ENCODE assay signal across 24 mouse cellular contexts in the genomic region with DNA sequence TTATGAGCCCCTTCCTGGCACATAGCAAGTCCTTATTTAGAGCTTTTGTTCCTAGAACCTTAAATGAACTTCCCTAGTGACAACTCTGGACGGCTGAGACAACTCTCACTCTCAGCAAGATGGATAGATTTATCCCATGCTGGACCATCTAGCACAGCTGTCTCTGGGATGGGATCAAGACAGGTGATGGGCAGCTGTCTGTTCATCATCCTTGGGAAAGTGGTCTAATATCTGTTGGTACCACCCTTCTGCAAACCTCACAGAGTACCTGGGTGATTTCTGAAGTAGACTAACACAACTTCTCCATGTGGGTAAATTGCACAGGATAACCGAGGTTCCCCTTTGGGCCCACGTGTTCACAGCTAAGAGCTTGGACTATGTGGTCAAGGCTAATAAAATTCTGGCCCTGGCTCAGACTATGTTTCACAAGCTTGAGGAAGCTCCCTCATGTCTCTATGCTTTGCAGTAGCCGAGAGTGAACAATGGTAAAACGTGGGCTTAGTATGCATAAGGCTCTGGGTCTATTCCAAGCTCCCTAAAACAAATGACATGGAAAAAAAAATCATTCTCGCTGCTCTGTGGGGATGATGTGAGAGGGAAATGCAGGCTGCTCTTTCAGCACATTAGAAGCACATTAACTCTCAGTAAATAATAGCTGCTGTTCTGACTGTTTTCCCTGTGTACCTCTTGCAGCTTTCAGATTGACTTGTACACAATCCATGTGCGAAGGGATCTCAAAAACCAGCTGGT.
DNase-seq lines count a peak whose midpoint lies in the region; ATAC-seq and TF ChIP-seq lines count a peak whose summit lies in the region.
"Had no signal": no experiment of that assay in that cellular context is flagged by ENCODE, and none has a peak within 500 bp of the region (broad histone marks: within the 10 kb centered on the region; RNA-seq: fewer than 3 reads in every experiment).

No protein-coding gene starts in this region.

- no peaks in the 10 kb centered on the region for H3K27me3 ChIP-seq in hindbrain, embryonic 14.5 days (ENCODE audit: control insufficient read depth, insufficient read depth, low read length)
- H3K27me3 ChIP-seq in hindbrain, postnatal 0 days (ENCODE audit: insufficient read depth, low read length): no peaks in the 10 kb centered on the region
- H3K27me3 ChIP-seq in midbrain, postnatal 0 days (ENCODE audit: insufficient read depth, low read length): no peaks in the 10 kb centered on the region
- no peaks in the 10 kb centered on the region for H3K27me3 ChIP-seq in midbrain, embryonic 10.5 days (ENCODE audit: low read depth, poor library complexity, severe bottlenecking)
- H3K27me3 ChIP-seq in Patski: no peaks in the 10 kb centered on the region
- H3K27me3 ChIP-seq: heart, embryonic 12.5 days; hindbrain, embryonic 12.5 days; midbrain, embryonic 15.5 days had no signal

- 60% methylated on average over 7 of the region's 7 CpGs for WGBS in hindbrain, embryonic 14.5 days
- WGBS in hindbrain, postnatal 0 days: 47% methylated on average over 7 of the region's 7 CpGs
- 62% methylated on average over 7 of the region's 7 CpGs for WGBS in midbrain, postnatal 0 days
- WGBS in midbrain, embryonic 10.5 days: 81% methylated on average over 7 of the region's 7 CpGs

- no peak overlapping the region for H3K9ac ChIP-seq in hindbrain, embryonic 14.5 days
- no peak overlapping the region for H3K9ac ChIP-seq in hindbrain, postnatal 0 days (replicated peaks; ENCODE audit: low read length)
- no peak overlapping the region for H3K9ac ChIP-seq in midbrain, postnatal 0 days (replicated peaks; ENCODE audit: low read length, poor library complexity, severe bottlenecking)
- H3K9ac ChIP-seq: heart, embryonic 12.5 days; hindbrain, embryonic 12.5 days; midbrain, embryonic 15.5 days had no signal

- ATAC-seq in hindbrain, embryonic 14.5 days (ENCODE audit: low FRiP score): no peak
- no peak for ATAC-seq in hindbrain, postnatal 0 days
- ATAC-seq in midbrain, postnatal 0 days (ENCODE audit: low FRiP score): no peak
- ATAC-seq in Patski: no peak
- 0 out of 2 replicates have a peak, but pooled peaks have one; percentile 36 for ATAC-seq in megakaryocyte, adult 5-6 weeks (ENCODE audit: poor library complexity, severe bottlenecking)
- ATAC-seq: forebrain, embryonic 16.5 days; midbrain, embryonic 15.5 days had no signal

- DNase-seq in hindbrain, embryonic 14.5 days (ENCODE audit: low spot score): peak; percentile 30
- no peak for DNase-seq in hindbrain, postnatal 0 days (ENCODE audit: low spot score)
- DNase-seq in midbrain, postnatal 0 days (ENCODE audit: low spot score): peak; percentile 20
- DNase-seq in midbrain, embryonic 10.5 days (ENCODE audit: low spot score): no peak
- DNase-seq in Patski (ENCODE audit: low read depth, low spot score): peak; percentile 34
- DNase-seq in layer of hippocampus, adult 11-12 months (ENCODE audit: low spot score): no peak
- DNase-seq: adrenal gland, postnatal 14 days; B cell, adult 2 months; cerebellum, adult 9-10 months; gastrocnemius, postnatal 36 days; heart, postnatal 10 days; kidney, adult 8-10 months; kidney, postnatal 14 days; layer of hippocampus, postnatal 36 days; thymus, adult 2 months; thymus, postnatal 4 days had no signal

- no peaks in the 10 kb centered on the region for H3K9me3 ChIP-seq in hindbrain, embryonic 14.5 days (ENCODE audit: control insufficient read depth, low read length)
- no peaks in the 10 kb centered on the region for H3K9me3 ChIP-seq in hindbrain, postnatal 0 days (ENCODE audit: low read length)
- H3K9me3 ChIP-seq in midbrain, postnatal 0 days (ENCODE audit: low read length): no peaks in the 10 kb centered on the region
- no peaks in the 10 kb centered on the region for H3K9me3 ChIP-seq in midbrain, embryonic 10.5 days (replicated peaks)
- H3K9me3 ChIP-seq: embryonic facial prominence, embryonic 10.5 days; heart, embryonic 12.5 days; hindbrain, embryonic 12.5 days; midbrain, embryonic 15.5 days had no signal

- in situ Hi-C loops in Patski (cut with MboI; ENCODE audit: low pct_unique_long_range_greater_than_20kb): no loop called here

- no peak overlapping the region; the same call in 1 of the 2 replicates for H3K27ac ChIP-seq in hindbrain, embryonic 14.5 days
- no peak overlapping the region for H3K27ac ChIP-seq in hindbrain, postnatal 0 days
- no peak overlapping the region for H3K27ac ChIP-seq in midbrain, postnatal 0 days (ENCODE audit: low read depth, low read length)
- H3K27ac ChIP-seq in midbrain, embryonic 10.5 days (replicated peaks): no peak overlapping the region
- H3K27ac ChIP-seq: embryonic facial prominence, embryonic 10.5 days; hindbrain, embryonic 12.5 days; midbrain, embryonic 15.5 days; stomach, postnatal 0 days had no signal

- H3K4me2 ChIP-seq in hindbrain, embryonic 14.5 days (replicated peaks): no peak overlapping the region
- no peak overlapping the region for H3K4me2 ChIP-seq in hindbrain, postnatal 0 days (ENCODE audit: low read depth, low read length)
- H3K4me2 ChIP-seq in midbrain, postnatal 0 days (ENCODE audit: low read depth, low read length, poor library complexity, severe bottlenecking): no peak overlapping the region
- H3K4me2 ChIP-seq: heart, embryonic 12.5 days; hindbrain, embryonic 12.5 days; midbrain, embryonic 15.5 days had no signal

- CTCF ChIA-PET in Patski (lab: Charles Lee): interaction anchor here (0.8 kb wide), 1 partner anchor 13 kb away, joined by 3 read pairs; no protein-coding TSS in a partner anchor

- TF ChIP-seq CTCF in hindbrain, postnatal 0 days (IDR thresholded peaks at IDR 0.05; ENCODE audit: low read depth): no peak
- no peak for TF ChIP-seq CTCF in midbrain, postnatal 0 days (IDR thresholded peaks at IDR 0.05)
- no peak for TF ChIP-seq CTCF in Patski (IDR thresholded peaks at IDR 0.05)

- POLR2A ChIA-PET in Patski (lab: Charles Lee): no interaction called here

- H3K4me3 ChIP-seq in hindbrain, embryonic 14.5 days (replicated peaks; ENCODE audit: low read length): no peak overlapping the region
- no peak overlapping the region for H3K4me3 ChIP-seq in hindbrain, postnatal 0 days (ENCODE audit: low read length)
- H3K4me3 ChIP-seq in midbrain, postnatal 0 days (ENCODE audit: low read depth, low read length): no peak overlapping the region
- no peak overlapping the region for H3K4me3 ChIP-seq in midbrain, embryonic 10.5 days
- H3K4me3 ChIP-seq: embryonic facial prominence, embryonic 10.5 days; heart, embryonic 12.5 days; hindbrain, embryonic 12.5 days; midbrain, embryonic 15.5 days; myocyte had no signal

- no peaks in the 10 kb centered on the region for H3K4me1 ChIP-seq in hindbrain, embryonic 14.5 days (replicated peaks; ENCODE audit: control insufficient read depth, insufficient read depth, low read length)
- no peaks in the 10 kb centered on the region for H3K4me1 ChIP-seq in hindbrain, postnatal 0 days (ENCODE audit: insufficient read depth, low read length)
- H3K4me1 ChIP-seq in midbrain, postnatal 0 days (ENCODE audit: insufficient read depth, low read length): no peaks in the 10 kb centered on the region
- H3K4me1 ChIP-seq in midbrain, embryonic 10.5 days: no peaks in the 10 kb centered on the region
- H3K4me1 ChIP-seq: embryonic facial prominence, embryonic 10.5 days; hindbrain, embryonic 12.5 days; midbrain, embryonic 15.5 days had no signal

- no peaks in the 10 kb centered on the region for H3K36me3 ChIP-seq in hindbrain, embryonic 14.5 days (replicated peaks; ENCODE audit: control insufficient read depth, insufficient read depth)
- H3K36me3 ChIP-seq in hindbrain, postnatal 0 days (ENCODE audit: insufficient read depth, low read length): no peaks in the 10 kb centered on the region
- no peaks in the 10 kb centered on the region for H3K36me3 ChIP-seq in midbrain, postnatal 0 days (ENCODE audit: insufficient read depth, low read length)
- no peaks in the 10 kb centered on the region for H3K36me3 ChIP-seq in midbrain, embryonic 10.5 days
- H3K36me3 ChIP-seq: embryonic facial prominence, embryonic 10.5 days; heart, embryonic 12.5 days; hindbrain, embryonic 12.5 days; midbrain, embryonic 15.5 days had no signal

Comparison
In these comparisons a context has a peak if more than half of its experiments do, and no peak if none do; other contexts are left out.
1. DNase-seq: peak in hindbrain, embryonic 14.5 days (single experiment), midbrain, postnatal 0 days (single experiment) and Patski (single experiment); none in hindbrain, postnatal 0 days (single experiment), midbrain, embryonic 10.5 days (single experiment) and layer of hippocampus, adult 11-12 months (single experiment).